Mouse (Mus musculus): Measurements from ENCODE around the gene Zic5. TPM values are rescaled to one million over a fixed set of nuclear protein-coding genes. Genes with fewer than 3 reads are reported as not detected.

The Zic5 gene
- not detected in 2 replicates for polyA plus RNA-seq (2012; rRNA removed)

DNA sequence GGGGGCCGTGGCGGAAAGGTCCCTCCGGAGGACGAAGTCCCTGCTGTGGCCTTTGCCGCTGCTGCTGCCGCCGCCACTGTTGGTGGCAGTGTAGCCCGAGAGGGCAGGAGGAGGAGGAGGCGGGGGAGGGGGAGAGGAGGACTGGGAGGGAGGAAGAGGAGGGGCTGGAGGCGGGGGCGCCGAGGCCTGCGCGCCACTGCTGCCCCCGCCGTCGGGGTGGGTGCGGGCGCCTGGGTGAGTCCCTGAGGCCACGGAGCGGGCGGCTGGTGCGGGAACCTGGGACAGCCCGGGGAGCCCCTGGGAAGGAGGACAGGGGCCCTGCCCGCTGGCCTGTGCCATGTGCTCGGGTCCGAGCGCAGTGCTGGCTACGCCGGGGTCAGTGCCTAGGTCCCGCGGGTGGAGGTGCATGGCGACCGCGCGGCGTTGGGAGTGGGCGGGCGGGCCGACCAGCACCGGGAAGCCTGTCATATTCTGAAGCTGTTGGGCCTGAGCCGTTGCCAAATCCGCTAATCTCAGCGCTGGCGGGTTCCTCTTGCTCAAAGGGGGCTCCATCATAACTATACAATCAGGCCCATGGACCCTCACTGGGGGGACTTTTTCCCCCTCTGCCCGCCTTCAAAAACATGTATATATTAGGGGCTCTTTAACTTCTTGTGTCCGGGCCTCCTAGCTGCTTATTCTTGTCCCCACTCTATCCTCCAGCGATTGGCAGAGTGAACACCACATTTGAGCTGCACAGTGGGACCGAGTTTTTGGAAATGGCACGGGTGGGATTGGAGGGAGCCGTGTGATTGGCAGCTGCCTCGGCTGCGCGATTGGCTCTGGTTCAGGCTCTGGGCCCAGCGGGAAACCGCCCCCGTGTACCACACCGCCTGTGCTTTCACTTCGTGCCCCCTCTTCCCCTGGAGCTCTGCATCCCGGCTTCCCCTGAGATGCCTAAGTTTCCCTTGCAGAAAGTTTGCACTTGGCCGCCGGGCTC, at the start of gene Zic5:
Zic5 (minus strand) TSS at position 915 of the 979 bp plus-strand sequence.

DNA sequence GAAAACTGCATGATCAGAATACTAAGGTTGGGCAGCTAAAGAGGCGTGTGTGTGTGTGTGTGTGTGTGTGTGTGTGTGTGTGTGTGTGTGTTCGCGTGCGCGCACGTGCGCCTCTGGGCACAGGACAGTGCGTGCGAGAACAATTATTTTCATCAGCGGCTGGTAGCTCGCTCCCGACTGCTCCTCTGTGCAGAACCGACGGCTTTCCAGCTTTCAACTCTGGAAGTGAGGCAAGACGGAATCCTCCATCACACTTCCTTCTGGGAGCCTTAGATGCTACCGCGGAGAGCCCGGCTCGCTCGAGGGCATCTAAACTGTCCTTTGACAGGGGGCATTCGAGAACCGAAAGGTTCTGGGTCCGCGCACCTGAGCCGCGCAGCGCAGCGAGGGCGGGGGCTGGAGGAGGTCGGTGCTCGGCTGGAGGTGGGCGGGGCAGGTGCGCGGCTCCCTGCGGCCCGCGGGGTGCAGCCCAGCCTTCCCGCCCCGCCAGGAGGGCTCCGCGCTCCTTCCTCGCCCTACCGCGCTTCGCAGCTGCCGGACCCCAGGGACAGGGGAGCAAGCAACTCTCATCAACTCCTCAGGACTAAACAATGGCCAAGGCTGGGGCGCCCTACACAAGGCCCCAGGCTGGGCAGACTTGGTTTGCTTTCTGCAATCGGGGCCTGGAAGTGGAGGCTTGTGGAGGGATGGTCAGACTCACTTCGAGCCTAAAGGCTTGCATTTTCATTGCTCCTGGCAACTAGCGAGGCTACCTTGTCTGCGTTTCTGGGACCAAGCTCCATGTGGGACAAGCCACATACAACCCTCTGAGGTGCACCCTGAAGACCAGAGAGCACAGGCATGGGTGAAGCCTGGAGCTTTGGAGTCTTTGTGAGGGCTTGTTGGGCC, 25.2 kb upstream of the Zic5 start, which contains the start of gene Gm10837:
Gm10837 (plus strand) TSS at position 146 of the 888 bp plus-strand sequence.

DNA sequence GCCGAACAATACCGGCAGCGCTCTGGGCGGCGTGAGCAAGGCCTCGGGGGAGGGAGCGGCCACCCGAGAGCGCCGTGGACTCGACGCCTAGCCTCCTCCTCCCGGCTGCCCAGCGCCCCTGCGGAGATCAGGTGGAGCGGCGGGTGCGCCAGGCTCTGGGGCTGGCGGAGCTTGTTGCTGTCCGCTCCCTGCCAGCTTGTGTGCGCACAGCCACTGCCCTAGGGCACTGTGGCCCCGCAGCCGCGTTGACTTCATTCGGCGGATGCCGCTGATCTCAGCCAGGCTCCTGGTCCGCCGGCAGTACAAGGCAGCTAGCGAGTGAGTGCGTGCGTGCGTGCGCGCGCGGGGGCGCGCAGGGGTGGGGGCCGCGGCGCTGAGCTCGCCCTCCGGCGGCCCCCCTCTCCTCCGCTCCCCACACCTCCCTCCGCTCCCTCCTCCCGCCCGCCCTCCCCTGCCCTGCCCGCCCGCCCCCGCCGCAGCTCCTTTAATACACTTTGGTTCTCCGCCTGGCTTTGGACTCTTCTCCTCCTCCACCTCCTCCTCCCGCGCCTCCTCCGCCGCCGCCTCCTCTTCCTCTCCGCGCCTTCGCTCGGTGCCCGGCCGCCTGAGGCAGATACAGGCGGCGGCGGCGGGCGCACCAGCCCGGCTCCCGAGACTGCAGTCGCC, 9.5 kb upstream of the Zic5 start, which contains the start of gene Zic2:
Zic2 (plus strand) TSS at position 545 of the 666 bp plus-strand sequence.

DNA sequence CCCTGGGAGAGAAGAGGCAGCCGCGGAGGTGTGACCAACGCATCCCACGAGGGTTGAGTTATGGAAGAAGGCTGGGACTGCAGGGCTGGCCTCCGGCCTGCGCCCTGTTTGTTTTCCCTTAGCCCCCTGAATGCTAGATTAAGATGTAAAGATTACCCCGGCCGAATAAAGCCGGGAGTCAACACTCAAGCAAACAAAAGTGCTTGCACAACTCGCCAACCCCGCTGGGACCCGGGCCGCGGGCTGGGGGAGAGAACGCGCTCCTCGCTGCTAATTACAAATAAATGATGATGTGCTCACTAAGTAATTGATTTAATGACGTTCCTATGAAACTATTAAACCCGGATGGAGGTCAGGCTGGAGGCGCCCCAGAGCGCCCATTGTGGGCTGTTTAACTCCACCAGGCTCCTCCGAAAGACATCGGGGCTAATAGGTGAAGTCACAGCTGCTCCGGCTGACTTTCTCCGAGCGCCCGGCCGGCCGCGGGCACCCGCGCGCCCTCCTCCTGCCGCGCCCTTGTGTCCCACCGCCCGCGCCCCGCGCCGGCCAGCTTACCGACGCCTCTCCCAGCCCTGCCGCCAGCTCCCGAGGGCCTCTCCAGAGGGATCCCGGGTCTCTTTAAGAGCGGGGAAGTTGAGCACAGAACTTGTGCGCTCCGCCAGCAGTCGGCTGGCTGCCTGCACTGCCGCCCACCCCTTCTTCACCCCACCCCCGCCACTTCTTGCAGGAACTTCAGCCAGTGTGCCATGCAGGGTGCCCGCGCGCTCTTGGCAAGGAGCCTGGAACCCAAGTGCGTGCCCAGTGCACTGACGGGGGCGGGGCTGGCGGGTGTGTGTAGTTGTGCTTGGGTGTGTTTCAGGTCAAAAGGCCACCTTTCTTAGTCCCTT, 14.7 kb downstream of the Zic5 start, which contains the start of gene Gm5089:
Gm5089 (minus strand) TSS at position 620 of the 887 bp plus-strand sequence.

Other genes starting within 250 kb of the Zic5 start
- not detected in 2 replicates for gene Gm5089, start 14.6 kb downstream of the Zic5 start, polyA plus RNA-seq (2012; rRNA removed)
- gene Zic2, start 9.8 kb upstream of the Zic5 start, polyA plus RNA-seq (2012; rRNA removed) = not detected in 2 replicates
- gene Gm10837, start 24.9 kb upstream of the Zic5 start, polyA plus RNA-seq (2012; rRNA removed) = not detected in 2 replicates
- gene Pcca, start 68.6 kb upstream of the Zic5 start, polyA plus RNA-seq (2012; rRNA removed) = 29.6 and 34.4 TPM in 2 replicates